22 mouse cellular contexts compared by ENCODE assay signal in the genomic region with DNA sequence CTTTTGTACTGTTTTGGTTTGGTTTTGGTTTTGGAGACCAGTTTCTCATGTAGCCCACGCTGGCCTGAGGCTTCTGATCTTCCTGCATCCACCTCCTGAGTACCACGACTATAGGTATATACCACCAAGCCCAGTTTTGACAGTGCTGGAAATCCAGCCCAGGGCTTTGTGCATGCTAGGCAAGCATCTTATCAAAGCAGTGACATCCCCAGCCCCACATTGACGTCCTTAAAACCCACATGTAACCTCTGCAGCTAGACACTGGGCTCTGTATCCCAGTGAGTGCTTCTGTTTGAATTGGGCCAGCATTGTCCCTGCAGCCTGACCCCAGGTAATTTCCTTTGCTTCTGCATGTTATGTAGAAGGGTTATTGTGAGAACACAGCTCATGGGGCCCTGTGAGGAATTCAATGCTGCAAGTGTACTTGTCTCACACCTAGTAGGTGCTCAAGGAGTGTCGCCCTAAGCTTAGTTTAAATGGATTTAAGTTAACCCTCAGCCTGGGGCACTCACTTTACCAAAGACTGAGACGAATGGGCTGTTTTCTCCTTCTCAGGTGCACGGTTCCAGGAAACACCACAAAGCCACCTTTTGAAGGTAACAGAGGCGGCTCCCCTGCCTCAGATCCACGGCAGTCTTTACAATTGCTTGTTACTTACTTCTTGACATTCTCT.
"Had no signal": no experiment of that assay in that cellular context is flagged by ENCODE, and none has a peak within 500 bp of the region (broad histone marks: within the 10 kb centered on the region; RNA-seq: fewer than 3 reads in every experiment).

No protein-coding gene starts in this region.

- H3K9me3 ChIP-seq: kidney, embryonic 15.5 days; limb, embryonic 12.5 days; limb, embryonic 15.5 days; liver, embryonic 13.5 days; midbrain, embryonic 10.5 days; midbrain, embryonic 13.5 days had no signal

- H3K4me2 ChIP-seq: kidney, embryonic 15.5 days; limb, embryonic 12.5 days; limb, embryonic 15.5 days; liver, embryonic 13.5 days; midbrain, embryonic 13.5 days had no signal

- H3K36me3 ChIP-seq: kidney, embryonic 15.5 days; limb, embryonic 12.5 days; limb, embryonic 15.5 days; midbrain, embryonic 10.5 days; midbrain, embryonic 13.5 days had no signal

- H3K9ac ChIP-seq: kidney, embryonic 15.5 days; limb, embryonic 12.5 days; limb, embryonic 15.5 days; liver, embryonic 13.5 days; midbrain, embryonic 13.5 days had no signal

- H3K4me3 ChIP-seq: kidney, embryonic 15.5 days; left cerebral cortex, adult 2 months; limb, embryonic 12.5 days; limb, embryonic 15.5 days; liver, embryonic 13.5 days; midbrain, embryonic 10.5 days; midbrain, embryonic 13.5 days; myocyte had no signal

- H3K4me1 ChIP-seq: kidney, embryonic 15.5 days; midbrain, embryonic 13.5 days had no signal

- DNase-seq: kidney, adult 11 months; kidney, adult 8-10 months; kidney, postnatal 10 days; kidney, postnatal 36 days; layer of hippocampus, postnatal 36 days; left cerebral cortex, postnatal 4 days; liver, embryonic 13.5 days; lung, adult 2 months; lung, postnatal 14 days; lung, postnatal 4 days; right cerebral cortex, adult 18-20 months; right cerebral cortex, postnatal 14 days; right cerebral cortex, postnatal 4 days; thymus, postnatal 36 days had no signal

- H3K27me3 ChIP-seq: kidney, embryonic 15.5 days; limb, embryonic 15.5 days; liver, embryonic 13.5 days; midbrain, embryonic 13.5 days had no signal

- H3K27ac ChIP-seq: kidney, embryonic 15.5 days; left cerebral cortex, adult 2 months; limb, embryonic 12.5 days; limb, embryonic 15.5 days; liver, embryonic 13.5 days; midbrain, embryonic 10.5 days; midbrain, embryonic 13.5 days had no signal

- ATAC-seq: midbrain, embryonic 13.5 days; midbrain, embryonic 16.5 days had no signal
